Mouse (Mus musculus): ENCODE results near the gene Usp34.
"Not testable (repeated sequence)": the region's sequence is repeated elsewhere in the genome, so short reads cannot be mapped to it uniquely, and the experiment has no call there.

Gene Usp34

DNA sequence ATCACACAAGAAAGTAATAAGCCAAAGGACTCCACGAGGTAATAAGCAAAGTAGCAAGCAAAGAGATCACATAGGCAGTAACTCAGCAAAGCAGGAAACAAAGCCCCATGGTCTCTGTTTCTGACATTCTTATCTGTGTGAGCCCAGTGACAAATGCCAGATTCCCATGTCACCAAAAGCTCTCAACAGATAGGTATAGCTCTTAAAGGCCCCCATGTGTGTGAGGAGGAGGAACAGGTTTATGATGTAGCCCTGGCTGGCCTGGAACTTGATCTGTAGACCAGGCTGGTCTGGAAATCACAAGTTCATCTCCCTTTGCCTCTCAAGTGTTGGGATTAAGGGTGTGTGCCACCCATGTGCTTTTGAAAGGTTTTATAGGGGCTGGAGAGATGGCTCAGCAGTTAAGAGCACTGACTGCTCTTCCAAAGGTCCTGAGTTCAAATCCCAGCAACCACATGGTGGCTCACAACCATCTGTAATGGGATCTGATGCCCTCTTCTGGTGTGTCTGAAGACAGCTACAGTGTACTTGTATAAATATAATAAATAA, 53.1 kb downstream of the Usp34 start:
- DNase-seq: not testable (repeated sequence)

DNA sequence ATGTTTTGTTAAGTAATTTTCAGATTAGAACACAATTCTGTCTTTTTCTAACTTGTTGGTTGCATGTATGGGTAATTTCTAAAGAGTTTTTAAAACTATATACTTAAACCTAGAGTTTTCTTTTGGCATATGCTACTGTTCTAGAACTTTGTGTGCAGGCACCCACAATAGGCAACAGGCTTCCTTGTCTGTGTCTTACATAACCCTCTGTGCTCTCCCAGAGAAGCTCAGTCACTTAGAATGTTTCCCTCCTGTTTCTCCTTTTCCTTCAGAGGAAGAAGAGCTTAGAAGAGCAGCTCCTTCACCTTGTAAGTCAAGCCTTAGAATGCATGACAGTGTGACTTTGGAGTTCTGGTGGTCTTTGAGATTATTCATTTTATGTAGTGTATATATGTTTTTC, 55.6 kb downstream of the Usp34 start:
- no peak for DNase-seq

DNA sequence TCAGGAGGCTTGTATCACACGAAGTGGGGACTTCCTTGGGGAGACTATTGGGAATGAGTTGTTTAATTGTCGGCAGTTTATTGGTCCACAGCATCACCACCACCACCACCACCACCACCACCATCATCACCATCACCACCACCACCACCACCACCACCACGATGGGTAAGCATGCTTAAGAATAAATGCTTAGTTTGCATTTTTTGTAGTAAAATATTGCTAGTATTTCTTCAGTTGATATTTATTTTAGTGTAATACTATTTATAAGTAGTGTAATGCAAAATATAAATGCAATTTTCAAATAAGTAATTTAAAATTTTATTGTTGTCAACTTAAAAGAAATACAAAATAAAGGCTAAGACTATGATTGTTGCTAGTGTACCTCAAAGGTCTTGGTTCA, 57.7 kb downstream of the Usp34 start:
- no peak for DNase-seq

DNA sequence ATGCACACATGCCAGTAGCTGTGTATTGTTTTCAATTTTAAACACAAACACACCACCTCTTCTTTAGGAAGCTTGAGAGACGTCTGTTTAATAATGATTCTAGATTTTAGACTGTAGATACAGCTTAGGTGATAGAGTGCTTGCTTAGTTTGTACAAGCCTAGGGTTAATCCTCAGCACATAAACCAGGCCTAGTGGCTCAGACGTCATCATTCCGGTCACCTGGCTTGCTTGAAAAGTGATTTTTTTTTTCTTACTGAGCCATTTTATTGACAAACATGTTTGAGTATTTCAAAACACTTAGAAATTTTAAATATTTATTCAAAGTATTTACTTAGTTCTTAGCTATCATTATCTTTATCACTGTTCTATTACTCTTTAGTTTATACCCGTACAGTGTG, 65.3 kb downstream of the Usp34 start:
- DNase-seq: no peak

DNA sequence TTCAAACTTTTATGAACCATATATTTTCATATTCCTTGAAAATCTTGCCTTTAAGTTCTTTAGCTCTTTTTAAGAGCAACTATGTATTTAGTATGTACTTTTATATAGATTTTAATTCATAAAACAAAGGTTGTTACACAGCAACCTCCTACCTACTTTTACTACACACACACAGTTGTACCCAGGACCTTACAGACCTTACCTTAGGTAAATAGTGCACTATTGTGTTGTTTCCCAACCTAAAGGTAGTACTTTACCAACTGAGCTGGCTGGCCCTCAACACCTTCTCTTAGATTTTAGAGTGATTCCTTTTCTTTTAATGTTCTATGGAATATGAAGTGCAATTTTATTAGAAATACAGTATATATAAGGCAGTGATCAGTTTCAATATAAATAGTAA, 65.8 kb downstream of the Usp34 start:
- DNase-seq: no peak

DNA sequence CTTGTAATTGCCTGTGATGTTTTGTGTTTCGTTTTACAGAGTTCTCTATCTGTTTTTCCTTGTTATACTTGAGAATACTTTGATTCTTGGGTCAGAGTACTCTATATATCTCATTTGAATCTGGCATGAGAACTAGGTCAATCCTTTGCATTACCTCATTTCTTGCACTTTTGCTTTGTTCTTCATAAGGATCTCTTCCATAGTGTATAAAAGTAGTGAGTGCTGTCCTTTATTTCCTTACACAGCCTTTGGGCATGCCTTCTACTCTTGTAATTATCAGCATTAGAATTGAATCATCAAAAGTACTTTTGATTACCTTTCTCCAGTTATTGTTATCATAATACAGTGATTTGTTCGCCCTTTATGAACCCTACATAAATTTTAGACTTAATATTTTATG, 73.4 kb downstream of the Usp34 start:
- no peak for DNase-seq

DNA sequence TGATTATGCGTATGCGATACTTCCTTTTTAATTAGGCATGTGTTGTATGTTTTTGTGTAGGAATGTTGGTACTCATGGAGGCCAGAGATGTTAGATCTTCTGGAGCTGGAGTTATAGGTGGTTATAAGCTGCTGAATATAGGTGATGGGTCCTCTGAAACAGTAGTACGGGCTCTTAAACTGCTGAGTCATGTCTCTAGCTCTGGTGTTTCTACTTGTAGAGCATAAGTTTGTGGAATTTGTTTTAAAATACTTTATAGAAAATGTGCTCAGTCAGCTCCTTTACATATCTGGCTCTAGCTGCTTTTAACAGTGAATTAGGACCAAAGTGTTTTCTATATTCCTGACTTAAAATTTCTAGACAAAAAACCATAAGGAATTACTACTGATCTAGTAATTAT, 73.9 kb downstream of the Usp34 start:
- no peak for DNase-seq

DNA sequence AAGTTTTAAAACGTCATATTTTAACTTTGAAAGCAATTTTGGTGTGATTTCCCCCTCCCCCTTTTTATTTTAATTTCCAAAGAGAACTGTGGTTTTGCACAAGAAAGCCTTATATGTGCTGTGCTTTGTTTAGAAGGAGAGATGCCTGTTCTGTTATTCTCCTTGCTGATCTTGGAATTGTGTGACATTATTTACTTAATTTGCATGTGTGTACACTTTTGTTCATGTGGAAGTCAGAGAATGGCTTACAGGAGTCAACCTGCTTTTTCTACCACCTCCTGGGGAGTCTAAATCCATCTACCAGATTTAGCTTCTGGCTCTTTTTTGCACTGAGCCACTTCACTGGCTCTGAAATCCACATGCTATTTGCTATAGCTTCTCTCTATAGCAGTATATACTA, 76.1 kb downstream of the Usp34 start:
- DNase-seq: no peak

DNA sequence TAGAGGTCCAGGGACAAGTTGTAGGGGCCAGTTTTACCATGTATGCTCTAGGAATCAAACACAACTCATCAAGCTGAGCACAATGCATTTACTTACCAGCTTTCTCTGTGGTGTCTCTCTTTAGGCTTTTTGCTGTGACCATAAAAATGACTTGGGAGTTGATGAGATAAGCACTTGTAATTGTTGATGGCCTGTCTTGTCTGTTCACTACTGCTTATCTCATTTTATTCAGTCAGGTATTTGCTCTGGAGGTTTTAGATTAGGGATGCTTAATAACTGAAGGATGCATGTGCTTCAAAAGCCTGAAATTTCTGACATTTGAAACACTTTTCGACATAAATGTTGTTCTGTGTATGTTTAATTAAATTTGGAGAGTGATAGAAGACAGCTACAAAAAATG, 83.0 kb downstream of the Usp34 start:
- DNase-seq: no peak

DNA sequence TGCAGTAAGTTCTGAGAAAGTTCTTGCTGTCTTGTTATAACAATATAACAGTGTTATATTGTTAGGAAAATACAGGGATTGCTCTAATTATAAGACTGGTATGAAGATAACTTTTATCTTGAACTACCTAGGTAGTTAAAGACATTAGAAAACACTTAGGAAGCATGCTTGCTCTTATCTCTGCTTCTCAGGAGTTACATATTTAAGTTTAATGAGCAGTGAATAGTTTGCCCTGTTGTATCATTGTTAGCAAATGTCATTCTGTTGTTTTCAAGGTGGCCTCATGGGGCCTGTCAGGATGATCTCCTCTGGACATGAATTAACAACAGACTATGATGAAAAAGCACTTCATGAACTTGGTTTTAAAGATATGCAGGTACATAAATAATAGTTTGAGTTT, 85.9 kb downstream of the Usp34 start:
- DNase-seq: no peak

DNA sequence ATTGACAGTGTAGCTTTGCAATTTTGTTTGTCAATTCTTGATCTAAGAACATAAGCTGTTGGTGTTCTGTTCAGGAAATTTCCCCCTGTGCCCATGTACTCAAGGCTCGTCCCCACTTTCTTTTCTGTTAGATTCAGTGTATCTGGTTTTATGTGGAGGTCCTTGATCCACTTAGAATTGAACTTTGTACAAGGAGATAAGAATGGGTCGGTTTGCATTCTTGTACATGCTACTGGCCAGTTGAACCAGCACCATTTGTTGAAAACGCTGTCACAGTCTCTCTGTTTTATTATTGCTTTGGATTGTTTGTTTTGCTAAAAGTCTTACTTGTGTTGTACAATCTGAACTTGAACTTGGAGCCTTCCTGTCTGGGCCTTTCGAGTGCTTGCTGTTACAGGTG, 89.9 kb downstream of the Usp34 start:
- DNase-seq: no peak

DNA sequence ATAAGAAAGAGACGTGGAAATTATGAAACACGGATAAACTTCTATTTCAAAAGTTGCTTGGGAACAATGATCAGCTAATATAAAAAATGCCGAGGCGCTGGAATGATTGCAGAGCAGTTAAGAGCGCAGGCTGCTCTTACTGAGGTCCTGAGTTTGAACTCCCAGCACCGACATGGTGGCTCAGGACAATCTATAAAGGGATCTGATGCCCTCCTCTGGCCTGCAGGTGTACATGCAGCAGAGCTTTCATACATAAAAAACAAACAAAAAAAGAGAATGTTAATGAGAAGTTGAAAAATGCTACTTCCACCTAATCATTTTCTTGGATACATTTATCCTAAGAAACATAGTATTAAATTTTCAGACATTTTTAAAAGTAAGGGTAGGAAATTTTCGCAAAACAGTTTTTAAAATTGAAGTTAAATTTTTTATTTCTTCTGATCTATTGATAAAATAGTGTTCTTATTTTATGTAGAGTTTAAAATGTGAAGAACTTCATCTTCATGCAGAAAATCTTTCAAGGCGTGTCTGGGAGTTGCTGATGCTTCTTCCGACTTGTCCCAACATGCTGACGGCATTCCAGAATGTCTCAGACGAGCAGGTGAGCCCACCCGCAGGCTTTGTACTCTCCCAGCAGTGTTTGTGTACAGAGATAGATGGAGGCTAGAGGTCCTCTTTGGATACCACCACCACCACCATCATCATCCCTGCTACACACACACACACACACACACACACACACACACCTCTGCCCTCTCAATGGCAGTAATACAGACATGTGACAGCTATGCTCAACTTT, 94.5 kb downstream of the Usp34 start:
- DNase-seq: no peak

DNA sequence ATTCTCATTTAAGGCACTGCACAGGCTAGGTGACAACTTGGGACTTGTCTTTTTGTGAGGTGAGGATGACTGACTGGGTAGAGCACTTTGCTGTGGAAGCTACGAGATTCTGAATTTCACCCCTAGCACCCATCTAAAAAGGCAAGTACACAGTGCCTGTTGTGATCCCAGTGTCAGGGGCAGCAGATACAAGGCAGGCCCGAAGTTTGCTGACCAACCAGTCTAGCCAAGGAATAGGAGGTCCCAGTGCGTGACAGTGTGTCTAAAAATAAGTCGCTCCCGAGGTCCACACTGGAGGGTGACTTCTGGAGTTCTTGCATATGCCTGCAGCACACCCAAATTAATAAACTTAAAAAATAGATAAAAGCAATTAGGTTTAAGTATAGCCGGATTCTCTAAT, 121.6 kb downstream of the Usp34 start:
- no peak for DNase-seq

DNA sequence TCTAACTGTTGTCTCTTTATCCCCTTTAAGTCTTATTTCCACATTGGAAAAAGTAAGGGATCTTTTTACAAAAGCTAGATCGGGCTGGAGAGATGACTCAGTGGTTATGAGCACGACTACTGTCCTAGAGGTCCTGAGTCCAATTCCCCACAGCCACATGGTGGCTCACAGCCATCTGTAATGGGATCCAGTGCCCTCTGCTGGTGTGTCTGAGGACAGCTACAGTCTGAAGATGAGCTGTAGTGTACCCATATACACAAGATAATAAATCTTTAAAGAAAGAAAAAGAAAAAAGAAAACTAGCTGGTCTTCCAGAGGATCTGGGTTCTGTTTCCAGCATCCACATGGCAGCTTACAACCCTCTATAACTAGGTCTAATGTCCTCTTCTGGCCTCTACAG, 123.3 kb downstream of the Usp34 start:
- DNase-seq: no peak

DNA sequence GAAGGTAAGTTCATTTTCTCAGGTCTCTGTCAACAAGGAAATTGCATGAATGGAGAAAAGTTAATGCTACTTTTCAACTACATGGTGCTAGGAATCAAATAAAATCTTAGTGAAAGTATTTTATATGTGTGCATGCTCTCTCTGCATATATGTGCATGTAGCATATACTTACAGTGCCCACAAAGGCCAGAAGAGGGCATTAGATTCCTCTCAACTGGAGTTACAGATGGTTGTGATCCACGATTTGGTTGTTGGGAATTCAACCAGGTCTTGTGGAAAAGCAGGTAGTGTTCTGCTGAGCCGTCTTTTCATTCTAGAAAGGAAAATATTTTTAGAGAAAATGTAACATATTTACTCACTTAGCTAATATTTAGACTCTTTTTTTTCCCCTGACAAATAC, 129.4 kb downstream of the Usp34 start:
- DNase-seq: no peak

DNA sequence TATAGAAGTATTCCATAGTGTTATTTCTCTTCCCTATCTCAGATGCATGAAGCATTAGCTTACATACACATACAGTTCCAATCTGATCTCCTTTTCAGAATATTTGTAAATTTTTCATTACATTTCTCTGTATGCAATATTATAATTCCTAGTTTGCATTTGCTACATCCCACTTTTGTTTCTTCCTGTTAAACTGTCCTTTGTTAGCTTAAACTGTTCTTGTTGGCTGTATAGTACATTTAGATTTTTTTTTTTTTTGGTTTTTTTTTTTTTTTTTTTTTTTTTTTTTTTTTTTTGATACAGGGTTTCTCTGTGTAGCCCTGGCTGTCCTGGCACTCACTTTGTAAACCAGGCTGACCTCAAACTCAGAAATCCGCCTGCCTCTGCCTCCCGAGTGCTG, 159.2 kb downstream of the Usp34 start:
- DNase-seq: not testable (repeated sequence)

DNA sequence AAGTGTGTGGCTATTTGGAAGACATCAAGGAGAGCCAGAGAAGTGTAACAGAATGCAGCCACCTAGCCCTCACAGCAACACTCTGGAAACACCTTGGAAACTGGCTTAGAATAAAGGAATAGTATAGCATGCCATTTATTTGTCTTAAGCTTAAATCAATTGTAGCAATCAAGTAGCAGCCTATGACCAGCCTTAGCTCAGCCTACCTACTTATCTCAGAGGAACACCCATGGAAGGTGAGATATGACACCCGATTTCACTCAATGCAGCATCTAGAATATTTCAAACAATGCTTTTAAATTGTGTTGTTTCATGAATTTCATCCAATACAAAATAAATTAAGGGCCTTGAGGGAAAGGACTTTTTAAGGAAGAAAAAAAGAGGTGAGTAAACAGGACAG, 183.3 kb downstream of the Usp34 start:
- no peak for DNase-seq

DNA sequence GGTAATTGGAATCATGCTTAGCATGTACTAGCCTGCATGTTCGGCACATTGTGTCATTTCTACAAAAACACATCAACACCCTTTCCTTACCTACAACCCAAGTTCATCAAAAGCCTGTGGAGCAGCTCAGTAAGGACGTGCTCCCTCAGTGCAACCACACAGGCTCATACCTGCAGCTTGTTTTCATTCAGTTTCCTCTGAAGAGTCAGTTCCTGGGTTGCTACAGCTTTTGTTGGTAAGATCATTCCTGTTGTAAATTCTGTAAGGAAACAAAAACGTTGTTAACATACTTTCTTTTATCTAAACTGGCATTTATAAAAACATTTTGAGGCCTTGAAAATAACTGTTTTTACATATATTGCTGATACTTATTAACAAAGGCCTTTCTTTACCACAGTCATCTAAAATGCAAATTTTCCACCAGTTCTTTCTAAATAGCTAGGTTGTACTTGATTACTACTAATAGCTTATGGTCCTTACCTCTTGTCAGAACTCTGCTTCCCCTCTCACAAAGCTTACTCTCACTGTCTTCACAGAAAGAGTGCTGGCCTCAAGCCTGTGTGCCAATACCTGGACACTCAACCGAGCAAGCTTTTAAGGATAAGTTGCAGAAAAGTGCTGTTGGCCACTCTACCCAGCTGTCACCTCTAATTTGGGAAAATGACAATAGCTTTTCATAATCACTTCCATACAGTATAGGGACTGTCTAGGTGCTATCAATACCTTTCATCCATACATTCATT, 185.5 kb downstream of the Usp34 start:
- DNase-seq: no peak

DNA sequence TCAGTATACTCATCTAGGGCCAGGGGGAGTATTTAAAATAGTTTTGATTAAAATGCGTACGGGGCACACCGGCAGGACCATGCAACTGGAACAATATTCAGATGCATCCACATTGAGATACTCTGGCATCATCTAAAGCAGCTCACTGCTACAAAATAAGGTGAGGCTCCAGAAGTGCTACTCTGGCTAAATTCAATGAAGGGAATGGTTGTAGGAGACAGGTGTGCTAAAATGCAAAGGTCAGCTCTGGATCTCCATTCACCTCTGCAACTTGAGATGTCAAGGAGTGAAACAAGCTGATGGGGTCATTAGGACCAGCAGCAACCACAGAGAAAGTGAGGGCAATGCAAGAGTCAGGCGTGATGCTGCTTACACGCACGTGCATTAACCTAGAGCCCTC, 188.5 kb downstream of the Usp34 start:
- DNase-seq: no peak

DNA sequence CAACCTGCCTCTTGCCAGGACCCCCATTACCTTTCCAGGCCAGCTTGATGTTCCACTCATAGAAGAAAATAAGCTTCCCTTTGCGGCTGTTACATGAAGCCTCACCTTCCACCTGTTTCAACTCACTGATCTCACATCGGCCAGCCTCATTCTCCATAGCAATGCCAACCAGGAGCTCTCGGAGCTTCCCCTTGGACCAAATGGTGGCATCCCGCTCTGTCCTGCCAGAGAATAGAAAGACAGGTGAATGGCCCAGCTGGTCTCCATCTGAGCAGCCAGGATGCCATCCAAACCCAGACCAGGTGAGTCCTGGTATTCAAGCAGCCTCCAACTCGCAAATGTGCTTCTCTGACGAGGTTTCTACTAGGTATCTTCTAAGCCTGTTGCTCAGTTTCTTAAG, 190.0 kb downstream of the Usp34 start:
- no peak for DNase-seq

DNA sequence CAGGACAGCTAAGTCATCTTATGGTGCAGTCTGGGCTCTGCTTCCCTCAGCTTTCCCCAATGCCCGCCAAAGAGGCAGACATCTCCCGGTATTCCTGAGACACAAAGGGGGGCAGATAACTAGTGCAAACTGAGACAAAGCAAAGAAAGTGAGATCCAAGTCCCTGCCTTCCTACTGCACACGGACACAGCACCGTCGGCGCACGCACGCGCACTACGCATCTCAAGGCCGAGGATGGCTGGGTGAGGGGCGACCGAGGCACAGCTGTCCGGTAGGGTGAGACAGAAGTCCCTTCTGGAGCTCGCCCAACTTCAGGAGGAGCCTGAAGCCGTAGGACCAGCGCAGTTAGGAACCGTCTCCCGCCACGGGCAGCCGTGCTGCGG, 190.6 kb downstream of the Usp34 start:
- DNase-seq: no peak

DNA sequence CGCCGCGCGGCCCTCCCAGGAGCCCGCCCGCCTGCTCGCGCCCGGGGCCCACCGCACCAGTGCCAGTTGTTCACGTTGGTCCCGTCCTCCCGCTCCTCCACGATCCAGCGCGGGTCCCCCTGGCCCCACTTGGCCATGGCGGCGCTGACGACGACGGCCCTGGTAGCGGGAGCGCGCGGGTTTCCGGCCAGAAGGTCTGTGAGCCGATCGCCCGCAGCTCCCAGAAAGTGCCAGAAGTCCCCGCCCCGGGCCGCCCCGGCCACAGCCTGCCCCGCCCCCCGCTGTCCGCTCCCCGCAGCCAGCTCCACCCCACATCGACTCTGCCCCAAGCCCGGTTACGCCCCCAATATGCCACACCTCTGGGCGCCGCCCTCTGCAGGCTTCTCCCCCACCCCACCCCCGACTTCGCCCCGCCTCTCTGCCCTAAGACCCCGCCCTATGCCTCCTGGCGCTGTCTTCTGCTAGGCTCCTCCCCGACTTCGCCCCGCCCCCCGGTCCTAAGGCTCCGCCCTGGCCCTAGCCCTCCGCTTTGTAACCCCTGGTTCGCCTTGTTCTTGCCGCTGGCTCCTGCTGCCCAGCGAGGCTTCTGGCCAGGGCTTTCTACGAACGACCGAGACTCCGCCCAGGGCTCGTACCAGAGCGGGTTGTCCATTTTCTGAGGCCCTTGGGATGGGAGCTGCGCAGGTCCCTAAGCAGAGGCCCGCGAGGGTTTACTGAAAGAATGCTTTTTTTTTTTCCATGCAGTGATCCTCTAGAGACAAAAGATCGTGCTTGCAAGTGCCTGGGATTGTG, 191.2 kb downstream of the Usp34 start, which contains the start of gene Ahsa2:
Gene Ahsa2 (minus strand): TSS at position 313 of the 792 bp plus-strand sequence.
- DNase-seq: peak; percentile 97 to 99

DNA sequence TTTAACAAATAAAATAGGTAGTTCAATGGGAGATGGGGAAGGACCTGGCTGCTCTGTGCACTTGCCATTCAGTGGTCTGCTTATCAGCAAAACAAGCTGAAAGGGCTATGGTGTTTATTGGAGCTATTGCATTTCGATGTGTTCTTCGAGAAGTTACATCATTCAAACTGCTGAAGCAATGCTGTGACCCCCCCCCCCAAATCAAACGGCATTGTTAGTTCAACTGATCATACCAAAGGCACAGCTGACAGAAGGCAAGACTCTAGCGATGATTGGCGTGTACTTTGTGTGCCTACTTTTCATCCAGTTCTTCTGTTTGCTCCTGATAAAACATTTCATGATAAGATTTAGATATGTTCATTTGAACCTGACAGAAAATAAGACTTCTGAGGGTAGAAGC, 191.9 kb downstream of the Usp34 start:
- no peak for DNase-seq

Measured in spleen, adult 18-20 months (tissue).